Mouse (Mus musculus) adrenal gland (tissue): ENCODE data around the gene Bcl7c.
"Not testable (repeated sequence)": the region's sequence is repeated elsewhere in the genome, so short reads cannot be mapped to it uniquely, and the experiment has no call there.

Source experiments
- intact Hi-C: fragments of 180-260 bp; cut with DNase I; formaldehyde crosslinking; loops from one replicate; pipeline ENCODE4 v1.15.1; 2025
- long read RNA-seq, 2 experiments: library from polyadenylated mRNA; unstranded; transcript quantifications; one replicate each; pipeline ENCODE4 v2.0.0; 2020; ENCODE audit warnings: borderline replicate concordance in 1 of 2; ENCODE audit not compliant: insufficient replicate concordance in 1 of 2

Gene Bcl7c
- long read RNA-seq, experiment 1, transcript Bcl7c-201 (6 exons, 1,132 nt), result major isoform, 40 of 49 reads
- long read RNA-seq, experiment 1, partial matches to known transcripts, result 6 of 49 reads
- long read RNA-seq, experiment 1, other reads (novel, unspliced or antisense), result 3 of 49 reads
- long read RNA-seq, experiment 2, transcript Bcl7c-201 (6 exons, 1,132 nt), result major isoform, 23 of 30 reads
- long read RNA-seq, experiment 2, partial matches to known transcripts, result 4 of 30 reads
- long read RNA-seq, experiment 2, other reads (novel, unspliced or antisense), result 2 of 30 reads

GRCm38 (mm10) chr7:127708207-127709078, at the start of gene Bcl7c:
Gene Bcl7c, minus strand, starts transcription at chr7:127708933.
- intact Hi-C loops, result loop anchor here (2.0 kb wide), 1 partner anchor 34 kb away; no protein-coding TSS in a partner anchor

GRCm38 (mm10) chr7:127753741-127754140, 45.0 kb upstream of the Bcl7c start:
- intact Hi-C loops, result no loop called here

- intact Hi-C loops, result no loop called here
Measured at GRCm38 (mm10) chr7:127753158-127753557, 44.4 kb upstream of the Bcl7c start.

- intact Hi-C loops, result no loop called here
Measured at GRCm38 (mm10) chr7:127752069-127752468, 43.3 kb upstream of the Bcl7c start.

- intact Hi-C loops, result no loop called here
Measured at GRCm38 (mm10) chr7:127751619-127752018, 42.9 kb upstream of the Bcl7c start.

- intact Hi-C loops, result no loop called here
Measured at GRCm38 (mm10) chr7:127750131-127751127, 41.7 kb upstream of the Bcl7c start.

- intact Hi-C loops, result no loop called here
Measured at GRCm38 (mm10) chr7:127748235-127748560, 39.5 kb upstream of the Bcl7c start.

GRCm38 (mm10) chr7:127747559-127748234, 39.0 kb upstream of the Bcl7c start:
- intact Hi-C loops, result no loop called here

- intact Hi-C loops, result no loop called here
Measured at GRCm38 (mm10) chr7:127746494-127747491, 38.1 kb upstream of the Bcl7c start.

- intact Hi-C loops, result no loop called here
Measured at GRCm38 (mm10) chr7:127745652-127746493, 37.1 kb upstream of the Bcl7c start.

- intact Hi-C loops, result no loop called here
Measured at GRCm38 (mm10) chr7:127745251-127745651, 36.5 kb upstream of the Bcl7c start.

GRCm38 (mm10) chr7:127744366-127745045, 35.8 kb upstream of the Bcl7c start, which contains the start of gene Fbxl19:
Gene Fbxl19, plus strand, starts transcription at chr7:127744543.
- intact Hi-C loops, result loop anchor here (5.0 kb wide), 1 partner anchor 77 kb away; no protein-coding TSS in a partner anchor

- intact Hi-C loops, result not testable (repeated sequence)
Measured at GRCm38 (mm10) chr7:127732066-127732465, 23.3 kb upstream of the Bcl7c start, which contains the start of gene Ctf2. Gene Ctf2, minus strand, starts transcription at chr7:127732166.

GRCm38 (mm10) chr7:127730170-127730569, 21.4 kb upstream of the Bcl7c start:
- intact Hi-C loops, result no loop called here

- intact Hi-C loops, result no loop called here
Measured at GRCm38 (mm10) chr7:127727898-127728297, 19.2 kb upstream of the Bcl7c start.

- intact Hi-C loops, result no loop called here
Measured at GRCm38 (mm10) chr7:127725924-127726323, 17.2 kb upstream of the Bcl7c start.

GRCm38 (mm10) chr7:127725490-127725889, 16.8 kb upstream of the Bcl7c start:
- intact Hi-C loops, result no loop called here

GRCm38 (mm10) chr7:127719258-127719657, 10.5 kb upstream of the Bcl7c start:
- intact Hi-C loops, result loop anchor here (5.0 kb wide), 1 partner anchor 38 kb away; no protein-coding TSS in a partner anchor
